Mouse (Mus musculus): ENCODE results near the gene Plpp4.

GRCm38 (mm10) chr7:129406069-129406468 is 149.2 kb downstream of the Plpp4 start:
- TF ChIP-seq GATA1 (IDR thresholded peaks at IDR 0.05; ENCODE audit: borderline replicate concordance, low read length) (no peak), FLI1 (IDR thresholded peaks at IDR 0.05; ENCODE audit: low read length) (no peak)
